Mouse (Mus musculus) MEL (cell line): ENCODE data around the gene Gm10188. TPM values are rescaled to one million over a fixed set of nuclear protein-coding genes. Genes with fewer than 3 reads are reported as not detected.

Experiments
- DNase-seq: peaks from one replicate; pipeline ENCODE4 v3.0.0; 2011; ENCODE audit warnings: low read depth, low spot score
- H3K27ac ChIP-seq: 2 replicates; pipeline ENCODE4 v1.5.1; 2012; ENCODE audit warnings: low read depth, mild to moderate bottlenecking, control low read depth, low read length, moderate library complexity; ENCODE audit not compliant: control insufficient read depth
- H3K27me3 ChIP-seq, 2 experiments: fragments of 150-350 bp in 1 of 2; sonication (generic) in 1 of 2; 2 replicates each; pipeline ENCODE4 v1.6.1; 2012; ENCODE audit warnings: low read length in 2 of 2, mild to moderate bottlenecking in 2 of 2, improper control_type of control experiment in 1 of 2, moderate library complexity in 1 of 2; ENCODE audit not compliant: insufficient read depth in 2 of 2, control insufficient read depth in 1 of 2
- H3K36me3 ChIP-seq, 2 experiments: 2 replicates each; pipeline ENCODE4 v1.6.1; 2012 to 2014; ENCODE audit warnings: low read length in 2 of 2, improper control_type of control experiment in 1 of 2, inconsistent platforms in 1 of 2, mild to moderate bottlenecking in 1 of 2; ENCODE audit not compliant: insufficient read depth in 2 of 2, control insufficient read depth in 1 of 2
- H3K4me1 ChIP-seq, 2 experiments: fragments of 150-350 bp in 1 of 2; sonication (generic) in 1 of 2; 2 replicates each; pipeline ENCODE4 v1.6.1; 2012; ENCODE audit warnings: low read length in 2 of 2, improper control_type of control experiment in 1 of 2, mild to moderate bottlenecking in 1 of 2; ENCODE audit not compliant: insufficient read depth in 2 of 2, control insufficient read depth in 1 of 2
- H3K4me3 ChIP-seq, 2 experiments: fragments of 150-350 bp in 1 of 2; sonication (generic) in 1 of 2; 2 replicates each; pipeline ENCODE4 v1.5.1; 2012; ENCODE audit warnings: low read depth in 2 of 2, low read length in 2 of 2, mild to moderate bottlenecking in 2 of 2, moderate library complexity in 2 of 2, control low read depth in 1 of 2, improper control_type of control experiment in 1 of 2; ENCODE audit not compliant: control insufficient read depth in 1 of 2, insufficient read depth in 1 of 2
- H3K79me2 ChIP-seq: 2 replicates; pipeline ENCODE4 v1.6.1; 2012; ENCODE audit warnings: mild to moderate bottlenecking, low read length, moderate library complexity; ENCODE audit not compliant: control insufficient read depth, poor library complexity, insufficient read depth
- H3K9ac ChIP-seq: 2 replicates; pipeline ENCODE4 v1.6.1; 2012; ENCODE audit warnings: low read depth, mild to moderate bottlenecking, control low read depth, low read length, moderate library complexity; ENCODE audit not compliant: control insufficient read depth, poor library complexity, severe bottlenecking
- H3K9me3 ChIP-seq: fragments of 150-350 bp; sonication (generic); replicated peaks from 2 replicates; pipeline ENCODE4 v1.6.1; 2012; ENCODE audit warnings: mild to moderate bottlenecking, low read length, improper control_type of control experiment, moderate library complexity; ENCODE audit not compliant: insufficient read depth
- BHLHE40 ChIP-seq: IDR thresholded peaks from 2 replicates; pipeline ENCODE4 v1.6.1; 2012; ENCODE audit warnings: low read depth, mild to moderate bottlenecking, inconsistent platforms, low read length, improper control_type of control experiment, borderline replicate concordance
- CHD1 ChIP-seq: IDR thresholded peaks from 2 replicates; pipeline ENCODE4 v1.6.1; 2012; ENCODE audit warnings: low read depth, mild to moderate bottlenecking, inconsistent platforms, low read length, improper control_type of control experiment
- CHD2 ChIP-seq: IDR thresholded peaks from 2 replicates; pipeline ENCODE4 v1.6.1; 2011; ENCODE audit warnings: low read length, improper control_type of control experiment
- EP300 ChIP-seq, 2 experiments: IDR thresholded peaks; 2 replicates each; pipeline ENCODE4 v1.6.1; 2011; ENCODE audit warnings: improper control_type of control experiment in 2 of 2, low read length in 2 of 2, low read depth in 1 of 2, mild to moderate bottlenecking in 1 of 2
- ETS1 ChIP-seq: IDR thresholded peaks from 2 replicates; pipeline ENCODE4 v1.6.1; 2012; ENCODE audit warnings: low read depth, mild to moderate bottlenecking, inconsistent platforms, low read length, improper control_type of control experiment, moderate library complexity
- GABPA ChIP-seq: IDR thresholded peaks from 2 replicates; pipeline ENCODE4 v1.6.1; 2012; ENCODE audit warnings: low read depth, mild to moderate bottlenecking, inconsistent platforms, low read length, improper control_type of control experiment, moderate library complexity
- HCFC1 ChIP-seq: IDR thresholded peaks from 2 replicates; pipeline ENCODE4 v1.6.1; 2012; ENCODE audit warnings: low read depth, mild to moderate bottlenecking, inconsistent platforms, low read length, improper control_type of control experiment, moderate library complexity
- JUND ChIP-seq: IDR thresholded peaks from 2 replicates; pipeline ENCODE4 v1.6.1; 2011; ENCODE audit warnings: low read depth, mild to moderate bottlenecking, improper control_type of control experiment, low read length
- MAZ ChIP-seq: IDR thresholded peaks from 2 replicates; pipeline ENCODE4 v1.6.1; 2012; ENCODE audit warnings: low read depth, mild to moderate bottlenecking, inconsistent platforms, low read length, improper control_type of control experiment
- MEF2A ChIP-seq: IDR thresholded peaks from 2 replicates; pipeline ENCODE4 v1.6.1; 2014; ENCODE audit warnings: low read depth, mild to moderate bottlenecking, inconsistent platforms, low read length, improper control_type of control experiment; ENCODE audit not compliant: poor library complexity, insufficient replicate concordance, severe bottlenecking; ENCODE audit errors: extremely low read depth
- MYC ChIP-seq: IDR thresholded peaks from 2 replicates; pipeline ENCODE4 v1.6.1; 2011; ENCODE audit warnings: low read depth, mild to moderate bottlenecking, low read length, improper control_type of control experiment, moderate library complexity
- NRF1 ChIP-seq: IDR thresholded peaks from 2 replicates; pipeline ENCODE4 v1.6.1; 2014; ENCODE audit warnings: low read depth, mild to moderate bottlenecking, inconsistent platforms, low read length, improper control_type of control experiment, moderate library complexity; ENCODE audit not compliant: poor library complexity, insufficient read depth, severe bottlenecking
- POLR2A ChIP-seq, 2 experiments: IDR thresholded peaks; 2 replicates each; pipeline ENCODE4 v1.6.1; 2011 to 2012; ENCODE audit warnings: low read length in 2 of 2, mild to moderate bottlenecking in 2 of 2, control low read depth in 1 of 2, improper control_type of control experiment in 1 of 2, low read depth in 1 of 2, moderate library complexity in 1 of 2; ENCODE audit not compliant: control insufficient read depth in 1 of 2, insufficient read depth in 1 of 2, poor library complexity in 1 of 2
- POLR2AphosphoS5 ChIP-seq: IDR thresholded peaks from 2 replicates; pipeline ENCODE4 v1.6.1; 2012; ENCODE audit warnings: low read depth, borderline replicate concordance, mild to moderate bottlenecking, inconsistent platforms, low read length, moderate library complexity, mixed read lengths
- RAD21 ChIP-seq: IDR thresholded peaks from 2 replicates; pipeline ENCODE4 v1.6.1; 2011; ENCODE audit warnings: mild to moderate bottlenecking, low read depth, low read length, improper control_type of control experiment
- SIN3A ChIP-seq: IDR thresholded peaks from 2 replicates; pipeline ENCODE4 v1.6.1; 2012; ENCODE audit warnings: low read length, improper control_type of control experiment, inconsistent platforms
- SMC3 ChIP-seq: IDR thresholded peaks from 2 replicates; pipeline ENCODE4 v1.6.1; 2011; ENCODE audit warnings: low read depth, low read length, improper control_type of control experiment
- UBTF ChIP-seq: IDR thresholded peaks from 2 replicates; pipeline ENCODE4 v1.6.1; 2012; ENCODE audit warnings: low read depth, mild to moderate bottlenecking, inconsistent platforms, low read length, improper control_type of control experiment, moderate library complexity, borderline replicate concordance; ENCODE audit not compliant: insufficient read depth
- USF1 ChIP-seq: IDR thresholded peaks from 2 replicates; pipeline ENCODE4 v1.6.1; 2014; ENCODE audit warnings: low read depth, mild to moderate bottlenecking, inconsistent platforms, low read length, improper control_type of control experiment, moderate library complexity
- ZC3H11A ChIP-seq: IDR thresholded peaks from 2 replicates; pipeline ENCODE4 v1.6.1; 2012; ENCODE audit warnings: low read depth, mild to moderate bottlenecking, inconsistent platforms, low read length, improper control_type of control experiment
- ZKSCAN1 ChIP-seq: IDR thresholded peaks from 2 replicates; pipeline ENCODE4 v1.6.1; 2012; ENCODE audit warnings: low read depth, mild to moderate bottlenecking, inconsistent platforms, low read length, improper control_type of control experiment, moderate library complexity
- ZMIZ1 ChIP-seq: IDR thresholded peaks from 2 replicates; pipeline ENCODE4 v1.6.1; 2012; ENCODE audit warnings: low read depth, mild to moderate bottlenecking, inconsistent platforms, low read length, improper control_type of control experiment, moderate library complexity
- ZNF384 ChIP-seq: IDR thresholded peaks from 2 replicates; pipeline ENCODE4 v1.6.1; 2012; ENCODE audit warnings: low read depth, mild to moderate bottlenecking, inconsistent platforms, low read length, improper control_type of control experiment
- polyA plus RNA-seq, 2 experiments: library from polyadenylated mRNA; stranded (reverse) in 1 of 2; unstranded in 1 of 2; fragments of >175 nt in 1 of 2; fragments of >200 nt in 1 of 2; gene quantifications; 2 replicates each; pipeline versions ENCODE4 v1.2.1 to v1.2.4; 2012; ENCODE audit warnings: low replicate concordance in 2 of 2, low read depth in 1 of 2; ENCODE audit not compliant: insufficient read length in 2 of 2, insufficient read depth in 1 of 2, missing spikeins in 1 of 2
- total RNA-seq: library from RNA; depleted of rRNA; stranded (reverse); fragments of 300-350 nt; gene quantifications from 2 replicates; pipeline ENCODE4 v1.2.3, GENCODE M21; 2012

Gm10188 gene
- total and polyA plus RNA-seq, 3 experiments = not detected

DNA sequence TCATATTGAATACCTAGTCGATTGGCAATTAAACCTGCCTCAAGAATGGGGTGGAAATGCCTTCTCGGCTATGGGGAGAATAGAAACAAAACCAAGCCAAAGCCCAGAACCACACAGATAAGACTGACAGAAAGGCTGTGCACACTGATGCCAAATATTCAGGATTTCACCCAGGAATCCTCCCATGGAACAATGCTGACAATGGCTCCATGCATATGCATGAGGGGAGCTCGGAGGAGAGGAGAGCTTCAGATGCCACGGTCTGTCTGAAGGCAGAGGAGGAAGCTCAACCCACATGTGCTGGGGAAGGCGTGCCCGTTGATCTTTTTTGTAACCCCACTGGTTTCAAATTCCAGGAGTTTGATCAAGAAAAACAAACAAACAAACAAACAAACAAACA is 7.4 kb downstream of the Gm10188 start:
- no peak for TF ChIP-seq MAZ
- TF ChIP-seq MYC = no peak
- no peak for TF ChIP-seq EP300 (IDR thresholded peaks at IDR 0.05; ENCODE audit: low read depth in 1 of 2, low read length in 2 of 2)
- no peak for TF ChIP-seq SIN3A
- no peak for TF ChIP-seq POLR2AphosphoS5
- no peak for TF ChIP-seq GABPA
- TF ChIP-seq BHLHE40 = no peak
- no peak for TF ChIP-seq MEF2A
- no peak for TF ChIP-seq ETS1
- no peak for TF ChIP-seq USF1
- no peak for TF ChIP-seq NRF1
- TF ChIP-seq CHD2 = no peak
- TF ChIP-seq ZNF384 = no peak
- Histone ChIP-seq H3K4me3 (no peak overlapping the region), H3K9me3 (no peaks in the 10 kb centered on the region), H3K27ac (no peak overlapping the region), H3K79me2 (no peaks in the 10 kb centered on the region), H3K4me1 (no peaks in the 10 kb centered on the region), H3K27me3 (peaks cover 1 to 3% of the 10 kb centered on the region in 2 experiments; a peak in 3 of 4 replicates), H3K9ac (no peak overlapping the region), H3K36me3 (no peaks in the 10 kb centered on the region)
- no peak for DNase-seq

DNA sequence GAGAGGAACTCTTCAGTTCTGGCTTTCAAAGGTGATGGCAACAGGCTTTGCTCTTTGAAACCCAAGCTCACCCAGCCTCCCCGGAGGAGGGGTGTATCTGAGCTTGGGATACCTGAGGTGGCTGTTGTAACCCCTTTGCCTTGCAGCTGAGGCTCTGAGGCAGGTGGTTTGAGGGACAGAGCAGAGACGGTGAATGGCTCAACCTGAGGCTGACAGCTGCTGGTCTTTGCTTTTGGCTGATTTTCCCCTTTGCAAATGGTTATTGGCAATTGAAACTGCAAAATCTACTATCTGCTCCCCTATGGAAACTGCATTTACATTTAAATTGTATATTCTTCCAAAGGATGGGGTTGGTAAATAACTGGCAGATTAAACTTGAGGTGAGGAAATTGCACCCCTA is 7.9 kb downstream of the Gm10188 start:
- H3K9ac ChIP-seq = no peak overlapping the region
- TF ChIP-seq UBTF = no peak
- TF ChIP-seq SIN3A = no peak
- no peak for TF ChIP-seq CHD1
- TF ChIP-seq BHLHE40 = no peak
- TF ChIP-seq ZNF384 = no peak
- no peak for TF ChIP-seq HCFC1
- no peak for TF ChIP-seq GABPA
- no peak for TF ChIP-seq MEF2A
- TF ChIP-seq USF1 = no peak
- TF ChIP-seq NRF1 = no peak
- no peak for TF ChIP-seq POLR2A (IDR thresholded peaks at IDR 0.05; ENCODE audit: control insufficient read depth in 1 of 2, insufficient read depth in 1 of 2, low read depth in 1 of 2, low read length in 2 of 2, poor library complexity in 1 of 2)
- no peak for TF ChIP-seq ZKSCAN1
- TF ChIP-seq ZC3H11A = no peak
- no peak for TF ChIP-seq SMC3
- no peak for TF ChIP-seq RAD21
- no peak for TF ChIP-seq POLR2AphosphoS5
- TF ChIP-seq JUND = no peak
- no peak for TF ChIP-seq CHD2
- TF ChIP-seq MAZ = no peak
- no peak for TF ChIP-seq ZMIZ1
- TF ChIP-seq, all 39 proteins: peak for 0
- Histone ChIP-seq H3K27me3 (peaks cover 2 to 3% of the 10 kb centered on the region in 2 experiments; a peak in 3 of 4 replicates), H3K9me3 (no peaks in the 10 kb centered on the region), H3K36me3 (no peaks in the 10 kb centered on the region), H3K79me2 (no peaks in the 10 kb centered on the region), H3K4me3 (no peak overlapping the region), H3K27ac (no peak overlapping the region), H3K4me1 (no peaks in the 10 kb centered on the region)
- no peak for DNase-seq
